Mouse (Mus musculus) kidney, postnatal 25 days (tissue): ENCODE data around the gene Tet2.

Experiments used
- DNase-seq, 2 experiments: peaks; one replicate each; pipeline ENCODE4 v3.0.0; 2021; ENCODE audit warnings: mixed read lengths in 2 of 2

Tet2 gene

DNA sequence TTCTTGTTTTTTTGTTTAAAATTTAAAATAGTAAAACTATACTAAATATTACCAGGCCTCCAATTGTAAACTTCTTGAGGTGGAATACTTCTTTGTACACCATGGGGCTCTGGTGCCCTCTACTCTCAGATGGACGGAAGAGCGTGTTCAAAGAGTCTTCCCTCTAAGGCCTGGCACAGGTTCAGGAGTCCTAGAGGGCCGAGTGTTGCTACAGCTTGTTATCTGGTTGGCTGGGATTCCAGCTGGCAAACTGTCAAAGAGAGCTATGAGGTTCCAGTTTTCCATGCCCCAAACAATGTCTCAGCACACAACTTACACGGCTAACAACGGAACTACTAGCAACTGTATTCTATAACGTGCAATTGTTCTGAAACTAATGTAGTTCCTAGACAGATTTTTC lies 28.8 kb downstream of the Tet2 start:
- DNase-seq, result peak; percentile 82 to 84

DNA sequence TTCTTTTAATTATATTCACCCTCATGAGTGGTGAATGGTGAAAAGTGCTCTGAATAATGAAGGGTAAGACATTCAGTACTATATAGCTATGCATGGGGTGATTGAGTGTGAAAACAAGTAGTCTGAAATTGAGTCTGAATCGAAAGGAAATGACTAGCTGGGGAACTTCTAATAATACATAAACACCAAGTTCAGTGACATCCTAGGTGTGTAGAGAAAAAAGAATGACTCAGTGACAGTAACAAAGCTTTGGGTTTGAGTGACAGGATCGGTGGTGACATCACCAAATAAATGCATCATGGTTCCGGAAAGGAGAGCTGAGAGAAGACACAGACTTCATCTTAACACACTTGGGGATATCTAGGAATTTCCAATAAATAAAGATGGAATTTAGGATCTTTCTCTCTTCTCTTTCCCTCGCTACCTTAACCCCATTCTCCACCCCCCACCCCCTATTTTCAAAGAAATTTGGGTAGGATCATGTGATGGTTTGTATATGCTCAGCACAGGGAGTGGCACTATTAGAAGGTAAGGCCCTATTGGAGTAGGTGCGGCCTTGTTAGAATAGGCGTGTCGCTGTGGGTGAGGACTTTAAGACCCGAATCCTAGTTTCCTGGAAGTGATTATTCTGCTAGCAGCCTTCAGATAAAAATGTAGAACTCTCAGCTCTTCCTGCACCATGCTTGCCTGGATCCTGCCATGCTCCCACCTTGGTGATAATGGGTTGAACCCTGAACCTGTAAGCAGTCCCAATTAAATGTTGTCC lies 29.6 kb downstream of the Tet2 start:
- DNase-seq, result no peak

DNA sequence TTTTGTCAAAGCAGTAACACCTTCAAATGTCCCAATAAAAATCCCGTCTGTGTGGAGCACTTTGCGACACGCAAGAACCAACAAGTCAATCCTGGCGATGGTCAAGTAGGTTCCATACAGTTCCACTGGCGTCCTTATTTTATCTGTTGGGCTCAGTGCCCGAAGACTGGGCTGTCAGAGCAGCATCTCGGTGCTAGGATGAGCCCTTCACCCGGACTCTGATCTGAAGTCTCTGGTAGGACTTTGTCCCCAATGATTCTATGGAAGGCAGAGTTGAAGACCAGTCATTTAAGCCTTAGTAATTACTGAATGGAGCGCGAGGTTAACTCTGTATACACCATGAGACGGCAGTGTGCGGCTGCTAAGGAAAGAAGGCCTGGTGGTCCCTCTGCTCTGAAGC lies 30.6 kb downstream of the Tet2 start:
- DNase-seq, result peak; percentile 42 to 58

DNA sequence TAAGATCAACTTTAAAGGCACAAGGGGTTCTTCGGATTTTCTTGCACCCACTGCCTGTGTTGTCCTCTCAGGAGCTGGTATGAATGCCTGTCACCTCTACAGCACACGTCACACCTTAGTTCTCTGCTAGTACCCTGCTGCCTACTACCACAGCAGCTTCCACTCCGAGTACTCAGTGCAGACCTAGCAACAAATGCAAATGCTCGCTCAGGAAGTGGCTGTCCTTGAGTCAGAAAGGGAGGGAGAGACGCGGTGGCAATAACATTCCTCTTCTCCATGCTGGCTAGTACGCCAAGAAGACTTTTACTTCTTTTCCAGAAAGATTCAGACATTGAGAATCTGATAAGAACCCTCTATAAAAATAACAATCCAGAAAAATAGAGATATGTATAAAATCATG lies 31.5 kb downstream of the Tet2 start:
- DNase-seq, result no peak

DNA sequence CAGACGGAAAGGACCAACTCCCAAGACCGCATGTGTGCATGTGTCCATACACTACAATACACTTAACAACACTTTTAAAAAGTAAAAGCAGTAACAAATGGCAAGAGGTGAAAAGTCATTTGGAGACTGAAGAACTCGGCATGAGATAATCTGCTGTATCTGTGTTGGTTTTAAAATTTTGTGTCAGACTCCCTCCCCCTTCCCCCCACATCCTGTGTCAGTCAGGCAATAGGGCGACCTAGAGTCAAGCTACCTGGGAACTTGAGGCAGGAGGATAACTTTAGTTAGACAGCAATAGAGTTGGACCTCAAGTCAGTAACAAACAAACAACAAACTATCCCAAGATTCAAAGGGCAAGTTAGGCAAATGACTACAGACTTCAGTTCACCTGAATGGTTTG lies 34.6 kb downstream of the Tet2 start:
- DNase-seq, result no peak

DNA sequence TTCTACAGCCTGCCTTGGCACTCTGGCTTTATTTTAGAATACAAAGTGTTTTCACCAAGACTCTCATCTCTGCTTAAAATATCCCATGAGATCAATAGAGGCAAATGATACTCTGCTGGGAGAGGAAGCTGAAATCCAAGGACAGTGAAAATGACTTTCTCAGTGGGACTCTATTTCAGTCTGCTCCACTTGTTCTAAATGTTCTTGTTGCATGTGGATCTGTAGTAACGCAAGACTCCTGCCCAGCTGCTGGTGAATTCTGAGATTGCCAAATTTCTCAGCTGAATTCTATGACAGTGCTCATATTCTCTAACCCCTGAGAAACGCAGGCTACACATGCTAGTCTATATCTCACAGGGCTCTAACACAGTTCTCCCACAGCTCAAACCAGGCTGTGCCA lies 35.1 kb downstream of the Tet2 start:
- DNase-seq, result no peak

DNA sequence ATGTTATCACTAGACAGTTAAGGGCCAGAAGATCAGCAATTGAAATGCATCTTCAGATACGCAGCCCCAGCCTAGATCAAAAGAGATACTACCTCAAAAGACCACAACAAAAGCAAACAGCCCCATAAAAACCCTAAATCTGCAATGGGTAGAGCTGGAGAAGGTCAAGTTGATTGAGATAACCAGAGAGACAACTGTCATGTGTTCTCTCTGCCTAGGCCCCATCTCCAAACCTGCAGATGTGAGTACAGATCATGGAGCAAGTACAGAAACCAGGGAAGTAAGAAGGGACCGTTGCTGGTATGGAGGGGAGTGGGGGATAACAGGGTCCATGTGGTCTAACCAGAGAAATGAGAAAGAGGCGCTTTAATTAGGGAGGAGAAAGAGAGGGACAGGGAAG lies 36.1 kb downstream of the Tet2 start:
- DNase-seq, result no peak

DNA sequence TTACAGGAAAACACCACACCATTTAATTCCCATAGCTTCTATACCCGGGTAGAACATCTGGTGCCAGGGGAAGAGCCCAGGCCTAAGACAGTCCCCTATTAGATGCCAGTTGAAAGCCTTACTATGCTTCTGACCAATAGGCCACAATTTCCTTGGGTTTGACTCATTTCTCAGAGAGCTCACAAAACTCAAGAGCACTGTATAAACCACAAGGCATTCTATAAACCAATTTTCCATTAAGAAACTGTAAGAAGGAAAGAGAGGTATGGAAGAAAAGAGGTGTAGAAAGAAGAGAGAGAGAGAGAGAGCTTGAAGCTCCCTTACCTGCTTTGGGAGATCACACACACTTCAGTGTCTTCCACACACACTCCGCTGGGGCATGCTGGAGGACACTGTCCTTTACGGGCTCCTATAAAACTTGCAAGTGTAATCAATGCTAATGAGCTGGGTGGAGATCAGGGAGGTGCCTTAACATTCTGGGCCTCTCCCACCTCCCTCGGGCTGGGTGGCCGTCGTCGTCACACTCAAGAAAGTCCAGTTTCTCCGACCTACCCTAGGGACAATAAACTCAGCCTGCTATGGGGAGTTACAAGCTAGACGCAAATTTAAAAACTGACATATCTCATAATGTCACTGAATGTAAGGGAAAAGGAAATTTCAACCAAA lies 38.5 kb downstream of the Tet2 start:
- no peak for DNase-seq

DNA sequence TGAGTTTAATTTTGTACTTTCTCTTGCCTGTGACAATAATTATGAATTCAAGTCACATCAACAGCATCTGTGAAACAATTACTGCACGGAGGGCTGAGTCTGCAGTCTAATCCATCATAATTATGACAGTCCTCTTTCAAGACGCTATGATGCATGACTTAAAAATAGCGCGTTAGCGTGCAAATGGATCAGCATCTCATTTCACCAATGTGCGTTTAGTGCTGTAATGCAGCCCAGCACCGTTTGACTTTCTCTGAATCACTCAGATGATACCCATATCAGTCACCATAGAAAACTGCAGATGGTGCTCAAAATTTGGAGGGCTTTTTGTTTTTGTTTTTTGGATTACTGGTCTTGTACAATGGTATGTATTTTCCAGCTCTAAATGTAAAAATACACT lies 48.0 kb downstream of the Tet2 start:
- DNase-seq, result no peak

DNA sequence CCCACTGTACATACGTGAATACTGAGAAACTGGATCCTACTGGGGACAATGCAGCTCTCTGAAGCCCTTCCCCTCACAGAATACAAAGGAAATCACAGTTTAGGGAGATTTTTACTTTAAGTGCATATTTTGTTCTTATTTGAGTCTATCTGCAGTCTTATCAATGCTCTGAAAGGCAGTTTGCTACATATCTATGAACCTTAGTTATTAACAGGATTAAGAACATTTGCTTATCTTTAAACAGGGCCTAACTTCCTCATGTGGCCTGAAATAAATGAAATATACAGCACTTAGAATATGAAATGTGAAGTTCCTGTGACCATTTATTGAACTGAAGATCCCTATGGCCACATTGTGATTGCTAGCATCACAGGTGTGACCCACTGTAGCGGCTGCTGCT lies 53.6 kb downstream of the Tet2 start:
- no peak for DNase-seq

DNA sequence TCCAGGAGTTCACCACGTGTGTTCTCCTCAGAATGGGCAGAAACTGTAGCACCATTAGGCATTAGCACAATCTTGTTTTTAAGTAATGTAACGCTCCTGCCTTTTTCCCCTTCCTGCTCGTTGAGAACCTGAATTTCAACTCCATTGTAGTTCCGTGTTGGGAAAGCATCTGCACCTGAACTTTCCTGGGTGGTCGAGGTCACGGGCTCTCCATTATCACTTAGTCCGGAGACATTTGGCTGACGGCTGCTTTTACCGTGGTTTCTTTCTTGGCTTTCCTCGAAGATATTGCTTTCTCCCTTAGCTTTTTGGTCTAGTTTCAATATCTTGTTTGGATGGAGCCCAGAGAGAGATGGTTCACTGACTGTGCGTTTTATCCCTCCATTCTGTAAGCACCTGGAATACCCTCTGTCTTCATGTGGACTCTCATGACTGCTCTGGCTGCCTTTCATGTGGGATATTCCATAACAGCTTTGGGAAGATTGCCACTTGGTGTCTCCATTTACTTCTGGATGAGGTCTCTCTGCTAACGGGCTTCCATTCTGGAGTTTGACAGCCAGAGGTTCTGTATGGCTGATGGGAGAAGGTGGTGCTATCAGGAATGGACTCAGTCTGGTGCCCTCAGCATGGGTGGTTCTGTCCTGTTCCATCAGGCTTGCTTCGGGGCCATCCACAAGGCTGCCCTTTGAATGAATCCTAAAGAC lies 56.8 kb downstream of the Tet2 start:
- DNase-seq, result no peak

DNA sequence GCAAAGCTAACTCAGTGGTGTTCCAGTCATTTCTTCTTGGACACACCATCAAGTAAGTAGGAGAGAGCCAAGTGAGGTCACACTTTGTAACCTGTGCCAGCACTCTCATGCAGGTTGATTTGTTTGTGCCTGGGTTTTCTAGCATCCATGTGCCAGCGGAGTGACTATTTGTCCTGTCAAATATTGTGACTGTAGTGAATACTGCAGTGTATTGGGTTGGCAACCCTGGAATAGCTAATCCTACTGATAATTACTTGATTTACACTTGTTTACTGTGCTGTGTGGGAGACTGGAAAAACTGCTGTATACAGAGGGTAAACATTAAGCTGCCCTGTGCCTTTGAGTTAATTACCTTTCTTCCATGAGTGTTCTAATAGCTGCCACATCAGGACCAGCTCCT lies 62.1 kb downstream of the Tet2 start:
- no peak for DNase-seq

DNA sequence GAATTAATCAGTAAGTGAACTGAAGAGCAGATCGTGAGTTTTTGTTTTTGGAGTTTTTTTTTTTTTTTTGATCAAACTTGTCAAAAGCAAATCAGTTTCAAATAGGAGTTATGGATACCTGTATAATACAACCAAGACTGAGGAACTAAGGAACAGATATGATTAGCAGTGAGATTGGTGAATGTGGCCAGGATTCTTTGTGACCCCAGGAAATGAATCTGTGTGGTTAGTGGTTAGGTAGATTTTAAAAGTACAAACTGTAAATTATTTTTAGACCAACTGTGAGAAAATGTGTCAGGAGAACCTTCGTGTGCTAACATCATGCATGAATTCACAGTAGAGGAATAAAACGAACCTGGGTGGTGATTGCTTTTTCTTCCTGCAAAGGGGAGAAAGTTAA lies 66.0 kb downstream of the Tet2 start:
- no peak for DNase-seq

DNA sequence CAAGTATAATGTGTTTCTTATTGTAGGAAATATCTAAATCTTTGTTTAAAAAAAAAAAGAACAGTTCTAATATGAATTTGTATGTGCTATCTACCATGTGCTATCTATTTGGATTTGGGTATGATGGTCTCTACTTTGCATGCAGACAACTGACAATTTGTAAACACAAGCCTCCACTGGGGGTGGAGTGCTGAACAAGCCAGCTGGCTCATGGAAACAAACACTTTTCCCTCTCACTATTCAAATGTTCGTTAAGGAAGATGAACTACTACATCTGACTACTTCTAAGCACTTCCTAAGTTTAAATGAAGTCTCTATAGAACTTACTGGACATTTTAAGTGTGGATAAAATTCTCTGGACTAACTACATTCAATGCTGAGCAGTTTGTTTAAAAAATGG lies 71.2 kb downstream of the Tet2 start:
- no peak for DNase-seq

DNA sequence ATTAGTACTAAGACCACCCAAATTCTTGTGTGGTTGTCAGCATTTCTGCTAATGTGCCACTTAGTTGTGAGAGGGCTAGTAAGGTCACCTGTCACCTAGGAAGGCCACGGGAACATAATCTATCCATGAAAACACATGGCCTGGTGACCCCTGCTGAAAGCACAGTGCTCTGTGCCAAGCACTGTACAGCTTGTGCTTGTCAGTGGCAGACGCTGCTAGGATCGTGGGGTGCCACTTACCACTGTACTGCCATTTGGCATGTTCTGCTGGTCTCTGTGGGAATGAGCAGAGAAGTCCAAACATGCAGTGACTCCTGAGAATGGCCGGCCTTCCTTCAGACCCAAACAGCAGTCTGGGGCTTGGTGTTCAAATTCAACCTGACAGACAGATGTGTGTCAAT lies 73.8 kb downstream of the Tet2 start:
- no peak for DNase-seq

DNA sequence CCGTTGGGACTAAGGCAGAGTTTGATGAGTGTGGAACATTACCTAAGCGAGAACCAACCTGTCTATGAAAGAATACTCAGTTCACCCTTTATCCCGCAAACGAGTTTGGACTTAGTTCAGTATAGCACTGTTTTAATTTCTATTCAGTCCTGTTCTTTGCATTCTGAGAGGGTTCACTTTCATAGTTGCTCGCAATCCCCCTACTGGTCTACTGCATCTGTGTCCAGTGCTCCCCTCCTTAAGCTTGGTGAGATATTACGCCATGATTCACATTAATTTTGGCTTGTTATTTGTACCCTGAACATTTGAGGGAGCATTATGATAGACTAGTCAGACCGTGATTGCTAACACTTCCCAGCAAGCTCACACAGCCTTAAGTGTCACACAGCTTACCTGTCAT lies 76.1 kb downstream of the Tet2 start:
- no peak for DNase-seq

DNA sequence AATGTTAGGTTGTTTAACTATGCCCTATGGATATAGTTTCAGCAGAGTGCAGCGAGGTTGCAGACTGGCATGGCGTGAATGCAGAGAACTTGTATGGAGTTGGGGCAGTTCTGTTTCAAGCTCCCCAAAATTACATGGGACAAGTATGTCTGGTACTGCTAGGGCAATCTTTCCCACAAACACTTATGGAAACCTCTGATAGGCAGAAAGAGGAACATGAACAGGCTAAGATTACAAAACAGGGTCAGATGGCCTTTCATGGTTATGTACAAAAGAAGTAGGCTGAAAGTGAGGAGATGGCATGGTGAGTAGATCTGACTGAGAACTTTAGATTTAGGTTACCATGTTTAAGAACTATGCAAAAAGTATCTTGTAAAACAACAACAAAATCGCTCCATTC lies 81.7 kb downstream of the Tet2 start:
- no peak for DNase-seq

DNA sequence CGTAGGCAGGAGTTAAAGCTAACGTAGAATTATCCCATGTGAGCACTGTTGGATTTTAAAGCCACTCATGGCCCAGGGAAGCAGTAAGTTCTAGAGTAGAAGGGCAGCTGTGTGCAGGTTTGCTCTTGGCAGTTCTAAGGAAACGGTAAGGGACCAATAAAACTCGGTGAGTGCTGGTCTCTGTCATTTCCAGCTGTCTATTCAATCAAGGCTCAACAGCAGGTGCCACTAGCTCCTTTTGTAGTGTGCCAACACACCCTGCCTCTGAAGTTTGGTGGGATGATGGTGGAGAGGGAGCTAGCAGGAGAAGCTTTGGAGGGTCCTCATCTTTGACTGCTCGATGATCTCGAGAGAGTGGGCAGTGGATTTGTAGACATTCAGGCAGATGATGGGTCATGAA lies 82.5 kb downstream of the Tet2 start:
- DNase-seq, result no peak

DNA sequence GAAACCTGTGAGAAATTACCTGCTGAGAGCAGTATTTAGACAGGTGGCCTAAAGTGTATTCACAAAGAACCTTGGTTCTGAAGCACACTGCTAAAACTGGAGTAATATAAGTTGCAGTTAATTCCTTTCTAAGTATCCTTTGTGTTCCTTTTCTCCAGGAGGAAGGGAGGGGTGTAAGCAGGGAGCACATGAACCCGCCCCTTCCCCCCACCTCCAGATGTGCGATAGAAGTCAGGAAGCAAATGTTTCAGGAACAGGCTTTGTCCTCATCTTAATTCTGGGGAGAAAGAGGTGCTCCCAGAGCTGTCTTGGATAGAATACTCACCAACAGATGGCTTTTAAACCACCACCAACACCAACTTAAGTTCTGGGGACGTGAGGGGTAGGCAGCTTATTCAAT lies 82.9 kb downstream of the Tet2 start:
- no peak for DNase-seq

DNA sequence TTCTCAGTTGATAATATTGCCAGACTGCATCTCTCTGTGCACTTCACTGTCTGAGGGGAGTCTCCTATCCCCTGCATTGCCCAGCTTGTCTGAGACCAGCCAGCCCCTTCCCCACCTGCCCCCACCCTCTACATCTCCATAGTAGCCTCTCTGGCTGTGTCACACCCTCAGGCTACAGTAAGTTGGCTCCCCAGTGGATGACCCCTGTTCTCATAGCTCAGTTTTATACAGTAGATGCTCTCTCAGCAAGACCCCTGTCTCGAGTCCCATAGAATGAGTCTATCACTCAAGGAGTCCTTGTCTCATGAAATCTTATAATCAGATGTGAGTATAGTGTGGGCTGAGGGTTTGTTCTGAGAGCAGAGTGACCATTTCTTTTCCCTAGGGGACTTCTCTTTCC lies 85.8 kb downstream of the Tet2 start:
- DNase-seq, result no peak

DNA sequence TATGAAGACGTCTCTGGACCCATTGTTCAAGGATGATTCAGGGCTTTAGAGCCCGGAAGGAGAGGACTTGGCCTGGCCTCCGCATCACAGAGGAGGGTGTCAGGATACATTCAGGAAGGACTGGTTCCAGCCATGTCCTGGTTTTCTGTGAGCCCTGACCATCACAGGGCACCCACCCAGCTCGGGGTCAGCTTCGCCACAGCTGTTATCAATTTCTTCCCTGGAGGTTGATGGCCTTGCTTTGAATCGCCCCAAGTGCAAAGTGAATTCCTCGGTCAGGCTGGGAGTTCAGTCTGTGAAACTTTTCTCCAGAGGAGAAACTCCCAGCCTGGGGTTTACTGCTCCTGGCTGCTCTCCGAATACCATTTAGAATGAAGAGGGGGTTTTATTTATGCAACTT lies 91.0 kb downstream of the Tet2 start:
- DNase-seq, result peak; percentile 14 to 42

DNA sequence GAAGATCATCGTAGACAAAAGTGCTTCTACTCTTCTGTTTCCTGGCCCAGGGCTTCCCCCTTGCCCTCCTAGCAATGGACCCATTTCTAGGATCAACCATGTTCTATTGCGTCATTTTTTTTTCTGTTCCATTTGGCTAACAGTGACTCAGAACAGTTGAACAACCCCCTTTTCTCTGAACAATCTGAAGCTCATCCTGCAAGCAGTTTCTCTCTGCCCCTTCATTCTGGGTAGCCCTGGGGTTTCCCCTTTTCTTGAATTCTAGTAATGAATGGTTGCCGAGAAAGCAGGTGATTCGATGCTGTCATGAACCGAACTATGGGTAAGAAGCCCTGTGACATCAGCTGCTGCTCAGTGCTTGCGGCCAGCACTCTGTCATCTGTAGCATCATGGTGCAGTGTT lies 108.0 kb downstream of the Tet2 start:
- no peak for DNase-seq

DNA sequence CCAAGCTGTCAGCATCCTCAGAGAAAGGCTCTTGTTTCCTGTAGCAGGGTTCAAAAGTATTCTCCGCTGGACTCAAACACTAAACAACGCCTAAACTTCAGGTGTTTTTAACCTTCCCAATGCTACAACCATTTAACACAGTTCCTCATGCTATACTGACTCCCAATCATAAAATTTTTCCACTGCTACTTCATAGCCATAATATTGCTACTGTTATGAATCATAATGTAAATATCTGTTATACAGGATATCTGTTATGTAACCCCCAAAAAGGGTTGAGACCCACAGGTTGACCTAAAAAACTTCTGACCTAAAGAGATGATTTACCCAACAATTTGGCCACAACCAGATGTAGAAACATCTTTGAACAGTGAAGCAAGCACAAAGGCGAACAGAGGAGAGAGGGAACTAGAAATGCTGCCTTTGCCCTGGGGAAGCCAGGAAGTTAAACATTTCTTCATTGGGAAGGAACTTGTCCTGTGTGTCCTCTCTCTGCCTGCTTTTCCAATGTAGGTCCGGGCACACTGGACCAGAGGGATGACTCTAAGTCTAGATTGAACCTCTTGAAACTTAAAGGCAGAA lies 108.6 kb downstream of the Tet2 start:
- peak in 1 of 2 experiments; percentile 40 for DNase-seq

DNA sequence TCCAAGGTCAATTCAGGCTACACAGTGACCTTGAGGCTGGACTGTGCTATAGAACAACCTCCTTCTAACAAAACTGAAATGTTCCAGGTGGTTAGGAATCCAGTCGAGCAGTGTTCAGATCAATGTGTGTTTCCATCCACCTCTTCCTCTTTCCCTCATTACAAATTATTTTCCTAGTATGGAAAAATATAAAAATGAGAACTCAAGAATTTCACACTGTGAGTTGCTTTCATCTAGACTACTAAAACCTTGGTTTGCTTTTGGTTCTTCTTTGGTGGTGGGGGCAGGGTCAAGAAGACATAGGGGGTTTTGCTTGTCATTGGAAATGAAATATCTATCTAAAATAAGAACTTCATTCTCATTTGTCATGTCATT lies 109.2 kb downstream of the Tet2 start:
- no peak for DNase-seq
